Mouse (Mus musculus): Measurements from ENCODE around the gene Flrt1.
"Not testable (repeated sequence)": the region's sequence is repeated elsewhere in the genome, so short reads cannot be mapped to it uniquely, and the experiment has no call there.

Gene Flrt1

DNA sequence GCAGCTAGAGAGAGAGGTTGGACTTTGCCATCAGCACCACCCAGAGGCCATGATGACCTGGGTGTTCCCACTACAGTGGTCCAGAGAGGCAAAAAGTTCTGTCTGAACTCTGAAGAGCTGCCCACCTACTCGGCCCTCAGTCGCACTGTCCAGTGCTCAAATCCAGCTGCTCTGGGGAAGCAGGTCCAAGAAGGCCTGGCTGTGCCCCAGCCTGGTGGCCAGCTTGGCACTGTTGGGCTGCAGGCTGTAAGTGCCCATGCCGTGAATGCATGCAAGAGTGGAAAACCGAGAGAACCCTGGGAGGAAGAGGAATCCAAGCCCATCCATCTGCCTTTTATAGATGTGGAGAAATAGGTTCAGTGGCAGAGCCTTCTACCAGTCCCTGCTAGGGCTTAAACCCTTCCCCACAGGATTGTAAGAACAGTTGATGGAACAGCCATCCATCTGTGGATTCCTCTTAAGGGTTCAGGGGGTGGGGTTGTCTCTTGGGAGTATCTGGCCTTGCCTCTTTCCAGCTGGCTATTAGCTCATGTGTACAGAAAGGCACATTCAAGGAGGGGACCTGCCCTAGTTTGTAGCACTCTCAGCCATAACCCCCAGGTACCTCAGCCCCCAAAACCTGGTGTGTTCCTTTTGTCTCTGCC, 2.1 kb downstream of the Flrt1 start:
- DNase-seq (ENCODE audit: low read depth, low spot score): no peak

DNA sequence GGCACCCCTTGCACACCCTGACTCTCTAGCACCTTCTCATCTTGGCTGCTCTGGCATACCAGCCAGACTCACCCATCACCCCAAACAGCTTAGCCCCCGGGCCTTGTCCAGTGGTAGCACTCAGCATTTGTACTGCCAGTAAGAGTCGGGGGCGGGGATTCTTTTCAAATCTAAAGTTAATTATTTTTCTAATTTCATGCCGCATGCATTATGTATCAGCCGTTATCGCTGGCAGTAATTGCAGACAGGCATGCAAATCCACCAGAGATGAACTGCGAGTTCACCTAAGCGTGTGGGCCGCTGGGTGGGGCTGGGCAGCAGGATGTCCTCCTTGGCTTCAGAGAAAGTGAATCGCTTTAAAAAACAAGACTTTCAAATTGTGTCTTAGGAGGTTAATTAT, 3.5 kb downstream of the Flrt1 start:
- DNase-seq (ENCODE audit: low read depth, low spot score): no peak

DNA sequence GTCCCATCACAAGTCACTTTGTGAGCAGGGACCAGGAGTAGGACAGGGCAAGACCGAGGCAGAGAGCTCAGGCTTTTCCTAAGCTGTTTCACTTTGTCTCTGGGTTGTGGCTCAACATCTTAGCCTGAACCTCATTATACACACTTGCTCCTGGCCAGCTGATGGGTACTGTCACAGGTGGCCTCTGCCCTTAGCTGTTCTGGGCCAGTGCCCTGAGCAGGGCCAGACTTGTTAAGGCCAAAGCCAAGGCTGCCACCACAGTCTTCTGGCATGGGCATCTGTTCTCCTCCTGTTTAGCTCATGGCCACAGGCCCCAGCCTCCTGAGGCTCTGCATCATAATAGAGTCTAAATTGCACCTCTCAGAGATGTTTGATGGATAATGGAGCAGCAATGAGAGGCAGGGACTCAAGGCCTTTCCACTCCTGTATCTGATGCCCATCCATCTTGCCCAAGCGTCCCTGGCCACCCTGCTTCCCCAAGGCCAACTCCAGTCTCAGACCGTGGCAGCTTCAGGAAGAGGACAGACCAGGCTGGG, 5.8 kb downstream of the Flrt1 start:
- DNase-seq (ENCODE audit: low read depth, low spot score): no peak

DNA sequence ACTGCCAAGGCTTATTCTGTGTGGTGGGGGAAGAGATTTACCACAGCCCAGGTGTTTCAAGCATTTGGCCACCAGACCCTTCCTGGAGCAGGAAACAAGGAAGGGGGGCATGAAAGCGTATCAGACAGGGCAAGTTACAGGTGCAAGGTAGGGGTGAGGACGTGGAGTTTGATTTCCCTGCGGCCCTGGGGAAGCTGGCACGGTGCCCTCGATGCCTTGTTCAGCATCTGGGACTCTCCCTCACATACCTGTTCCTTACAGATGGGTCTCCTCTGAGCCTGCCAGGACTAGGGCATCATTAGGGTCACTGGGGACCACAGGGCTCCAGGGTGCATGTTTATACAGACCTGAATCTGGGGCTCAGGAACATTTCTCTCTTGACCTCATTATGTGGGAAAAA, 12.8 kb downstream of the Flrt1 start:
- no peak for DNase-seq (ENCODE audit: low read depth, low spot score)

DNA sequence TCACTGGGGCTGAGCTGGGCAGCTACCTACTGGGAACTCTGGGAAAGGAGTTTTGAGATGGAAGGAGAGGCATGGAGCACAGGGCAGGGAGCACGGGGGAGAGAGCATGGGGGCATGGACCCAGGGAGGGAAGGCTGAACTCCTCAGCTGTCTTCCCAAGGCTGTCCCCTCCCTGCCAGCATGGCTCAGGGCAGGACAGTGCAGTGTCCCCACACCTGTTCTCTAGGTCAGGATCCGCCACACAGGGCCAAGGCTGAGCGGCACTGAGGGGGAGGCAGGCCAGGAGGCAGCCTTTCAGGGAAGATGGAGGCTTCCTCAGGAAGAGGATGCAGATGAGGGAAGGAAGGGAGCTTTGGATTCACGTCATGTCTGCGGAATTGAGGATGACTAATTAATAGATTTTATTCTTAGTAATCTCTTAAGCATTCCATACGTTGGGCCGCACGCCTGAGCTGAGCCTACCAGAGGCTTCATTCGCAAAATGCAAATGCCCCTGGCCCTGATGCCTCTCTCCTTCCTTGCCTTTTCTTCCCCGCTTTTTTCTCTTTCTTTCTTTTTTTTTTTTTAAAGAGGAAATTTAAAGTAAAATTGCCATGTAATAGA, 14.0 kb downstream of the Flrt1 start:
- DNase-seq (ENCODE audit: low read depth, low spot score): no peak

DNA sequence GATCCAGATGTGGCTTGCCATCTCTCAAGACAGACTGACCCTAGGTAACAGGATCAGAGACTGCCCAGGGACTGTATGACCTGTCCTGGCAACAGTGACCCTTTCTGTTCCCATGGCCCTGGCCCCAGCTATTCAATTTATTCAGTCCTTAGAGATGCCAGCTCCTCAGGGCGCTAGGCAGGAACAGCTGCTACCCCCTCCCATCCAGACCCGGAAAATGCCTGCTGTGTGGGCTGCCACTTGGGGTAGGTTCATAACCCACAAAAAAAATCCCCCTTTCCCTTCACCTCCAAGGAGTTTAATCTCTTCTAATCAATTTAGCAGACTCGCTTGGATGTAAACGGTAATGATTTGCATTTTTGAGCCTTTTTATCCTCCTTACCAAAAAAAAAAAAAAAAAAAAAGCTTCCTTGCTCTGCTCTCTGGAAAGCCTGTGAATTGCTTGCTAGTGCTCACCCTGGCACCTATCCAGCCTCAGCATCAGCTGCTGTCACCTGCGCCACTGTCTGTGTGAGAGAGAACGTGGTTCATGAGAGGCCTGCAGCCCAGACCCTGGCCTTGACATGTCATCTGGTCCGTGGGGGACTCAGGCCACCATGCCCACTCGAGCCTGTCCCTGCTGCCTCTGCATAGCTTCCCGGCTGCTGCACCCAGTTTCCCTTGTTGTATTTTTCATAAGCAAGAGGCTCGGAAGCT, 15.0 kb downstream of the Flrt1 start:
- DNase-seq (ENCODE audit: low read depth, low spot score): no peak

DNA sequence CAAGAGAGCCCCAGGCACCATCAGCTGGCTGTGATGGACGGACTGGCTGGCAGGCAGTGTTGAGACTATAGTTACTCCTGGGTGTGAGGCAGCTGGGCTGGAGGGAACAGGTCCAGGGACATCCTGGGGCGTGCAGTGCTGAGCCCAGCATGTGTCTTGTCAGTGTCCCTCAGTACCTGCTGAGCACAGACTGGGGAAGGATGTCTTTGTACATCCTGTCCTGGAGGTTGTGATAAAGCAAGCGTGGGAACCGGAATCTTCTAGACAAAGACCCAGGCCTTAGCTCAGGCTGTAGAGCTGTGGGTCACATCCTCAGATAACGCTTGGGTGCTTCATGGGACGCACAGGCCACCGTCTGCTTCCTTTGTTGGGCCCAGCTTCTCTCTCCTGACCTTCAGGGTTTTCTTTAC, 15.7 kb downstream of the Flrt1 start:
- DNase-seq (ENCODE audit: low read depth, low spot score): no peak

DNA sequence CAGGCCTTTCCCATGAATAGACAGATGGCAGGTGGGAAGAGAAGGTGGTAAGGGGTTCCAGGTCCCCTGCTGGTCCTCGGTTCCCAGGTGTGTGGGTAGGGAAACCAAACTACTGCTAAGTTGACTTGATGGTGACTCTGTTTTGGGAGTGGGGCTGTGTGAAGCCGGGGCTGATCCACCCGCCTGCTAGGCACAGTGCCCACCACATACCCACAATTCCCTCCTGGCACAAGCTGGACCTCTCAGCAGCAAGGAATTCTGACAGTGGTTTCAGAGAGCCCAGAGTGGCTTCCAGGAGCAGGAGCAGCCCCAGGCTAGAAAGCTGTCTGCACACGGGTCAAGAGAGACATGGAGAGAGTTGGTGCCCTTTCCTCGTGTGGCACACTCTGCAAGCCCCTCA, 16.5 kb downstream of the Flrt1 start:
- DNase-seq (ENCODE audit: low read depth, low spot score): no peak

DNA sequence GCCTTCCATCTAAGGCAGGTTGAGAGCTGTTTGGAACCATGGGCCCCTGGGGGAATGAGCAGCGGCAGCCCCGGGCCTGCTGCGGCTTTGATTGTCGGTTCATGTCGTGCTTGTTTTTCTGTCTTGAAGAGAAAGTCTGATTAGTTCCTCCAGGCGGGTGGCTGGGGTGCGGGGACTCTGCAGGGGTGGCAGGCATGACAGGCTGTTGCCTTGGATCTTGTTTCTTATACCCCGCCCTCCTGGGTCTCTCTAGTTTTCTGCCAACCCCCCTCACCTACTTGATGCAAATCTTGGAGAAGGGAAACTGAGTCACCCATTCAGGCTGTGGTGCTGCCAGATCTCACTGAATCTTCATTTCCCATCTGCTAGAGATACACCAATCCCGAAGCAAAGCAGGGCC, 17.0 kb downstream of the Flrt1 start:
- DNase-seq (ENCODE audit: low read depth, low spot score): no peak

DNA sequence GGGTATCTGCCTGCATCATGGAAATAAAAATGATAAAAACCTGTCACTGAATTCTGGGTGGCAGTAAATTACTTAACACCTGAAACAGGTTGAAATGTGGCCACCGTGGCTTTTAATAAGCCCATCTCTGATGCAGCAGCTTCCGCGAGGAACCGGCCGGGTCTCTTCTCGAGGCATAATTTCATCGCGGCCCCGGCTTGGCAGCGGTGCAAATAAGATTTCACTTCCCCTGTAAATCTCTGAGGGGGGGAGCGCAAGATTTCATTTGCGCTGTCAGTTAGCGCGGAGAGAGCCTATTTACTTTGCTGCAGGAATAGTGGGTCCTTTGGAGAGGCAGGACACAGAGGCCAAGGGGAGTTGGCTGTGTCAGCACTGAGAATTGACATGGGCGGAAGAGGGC, 20.8 kb downstream of the Flrt1 start:
- no peak for DNase-seq (ENCODE audit: low read depth, low spot score)

DNA sequence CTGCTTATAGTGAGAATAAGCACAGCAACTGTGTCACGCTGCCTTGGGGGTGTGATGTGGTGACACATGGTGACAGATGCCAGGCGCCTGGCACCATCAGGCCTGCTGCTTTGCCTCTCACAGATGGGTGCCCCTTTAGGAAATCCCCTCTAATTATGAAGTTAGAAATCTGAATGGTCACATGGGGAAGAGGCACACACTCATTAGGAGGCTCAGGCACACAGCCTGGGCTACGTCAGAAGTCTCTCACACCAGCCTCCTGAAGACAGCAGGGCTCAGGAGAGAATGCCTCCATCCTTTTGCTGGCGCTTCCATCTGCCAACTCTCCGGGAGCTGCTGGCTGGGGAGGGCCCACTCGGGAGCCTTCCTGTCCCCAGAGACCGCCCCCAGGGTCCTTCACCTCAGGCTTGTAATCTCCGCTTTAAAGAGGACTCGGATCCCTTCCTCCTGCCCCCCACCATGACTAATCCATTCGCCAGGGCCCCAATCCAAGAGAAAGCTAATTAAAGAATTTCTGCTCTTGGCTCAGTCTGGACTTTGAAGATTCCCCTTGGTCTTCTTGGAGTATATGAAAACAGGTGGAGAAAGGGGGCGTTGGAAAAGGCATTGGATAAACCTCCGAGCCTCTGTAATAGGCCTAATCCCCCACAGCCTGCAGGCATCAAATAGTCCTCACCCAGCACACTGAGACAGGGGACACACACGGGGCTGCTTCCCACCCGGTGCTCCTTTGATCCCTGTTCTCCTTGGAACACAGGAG, 22.3 kb downstream of the Flrt1 start:
- DNase-seq (ENCODE audit: low read depth, low spot score): no peak

DNA sequence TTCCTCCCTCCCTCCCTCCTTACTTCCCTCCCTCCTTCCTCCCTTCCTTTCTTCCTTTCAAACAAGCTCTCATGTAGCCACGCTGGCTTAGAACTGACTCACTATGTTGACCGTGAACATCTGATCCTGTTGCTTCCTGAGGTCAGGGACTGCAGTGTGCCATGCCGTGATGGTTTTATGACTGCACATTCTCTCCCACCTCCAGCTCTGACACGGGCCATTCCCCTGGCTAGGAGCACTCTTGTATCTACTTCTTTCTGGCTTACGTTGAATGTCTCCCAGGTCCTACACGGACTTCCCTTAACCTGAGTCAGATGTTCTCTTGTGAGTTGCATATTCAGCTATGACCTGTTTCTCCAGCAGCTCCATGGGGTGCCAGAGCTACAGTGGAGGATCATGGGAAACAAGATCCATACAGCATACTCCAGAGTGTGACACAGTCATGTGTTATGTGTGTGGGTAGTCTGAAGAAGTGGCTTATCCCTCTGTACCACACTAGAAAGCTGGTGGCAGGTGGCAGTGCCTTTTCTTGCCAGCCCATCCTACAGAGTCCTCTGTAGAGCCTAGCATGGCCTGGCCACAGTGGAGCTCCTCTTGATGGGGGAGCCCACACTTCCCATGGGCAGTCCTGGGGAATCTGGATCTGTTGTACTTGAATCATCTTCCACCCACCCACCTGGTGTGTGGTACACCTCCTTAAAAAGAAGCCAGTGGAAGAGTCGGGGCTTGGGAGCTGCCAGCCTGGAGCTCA, 23.8 kb downstream of the Flrt1 start:
- DNase-seq (ENCODE audit: low read depth, low spot score): no peak

DNA sequence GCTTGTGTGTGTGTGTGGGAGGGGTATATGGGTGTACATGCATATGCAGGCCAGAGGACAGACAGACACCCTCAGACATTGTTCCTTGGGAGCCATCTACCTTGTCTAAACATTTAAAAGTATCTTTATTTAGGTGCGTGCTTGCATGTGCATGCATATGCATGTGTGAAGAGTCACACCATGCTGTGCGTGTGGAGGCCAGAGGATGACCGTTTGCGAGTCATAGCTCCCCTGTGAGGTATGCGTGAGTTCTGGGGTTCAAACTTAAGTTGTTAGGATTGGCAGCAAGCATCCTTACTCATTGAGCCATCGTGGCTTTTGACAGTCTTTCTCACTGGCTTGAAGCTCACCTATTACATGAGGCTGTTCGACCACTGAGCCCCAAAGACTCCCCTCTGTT, 27.3 kb downstream of the Flrt1 start:
- no peak for DNase-seq (ENCODE audit: low read depth, low spot score)

DNA sequence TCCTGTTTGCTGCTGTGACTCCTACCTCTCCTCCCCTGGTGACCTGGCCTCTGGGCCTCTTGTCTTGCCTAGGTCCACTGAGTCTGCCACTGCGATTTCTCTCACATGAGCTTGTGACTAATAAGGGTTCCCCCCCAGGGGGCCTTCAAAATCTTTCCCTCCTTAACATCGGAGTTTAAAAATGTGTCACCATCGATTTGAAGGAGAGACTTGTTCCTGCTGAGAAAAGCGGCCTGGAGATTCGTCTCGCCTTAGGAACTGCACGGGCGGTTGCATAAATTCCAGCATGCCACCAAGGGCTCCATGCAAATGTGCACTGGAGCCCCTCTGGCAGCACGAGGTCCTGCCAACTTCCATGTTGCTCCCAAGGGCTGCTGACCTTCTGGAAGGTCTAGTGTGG, 27.9 kb downstream of the Flrt1 start:
- DNase-seq (ENCODE audit: low read depth, low spot score): no peak

DNA sequence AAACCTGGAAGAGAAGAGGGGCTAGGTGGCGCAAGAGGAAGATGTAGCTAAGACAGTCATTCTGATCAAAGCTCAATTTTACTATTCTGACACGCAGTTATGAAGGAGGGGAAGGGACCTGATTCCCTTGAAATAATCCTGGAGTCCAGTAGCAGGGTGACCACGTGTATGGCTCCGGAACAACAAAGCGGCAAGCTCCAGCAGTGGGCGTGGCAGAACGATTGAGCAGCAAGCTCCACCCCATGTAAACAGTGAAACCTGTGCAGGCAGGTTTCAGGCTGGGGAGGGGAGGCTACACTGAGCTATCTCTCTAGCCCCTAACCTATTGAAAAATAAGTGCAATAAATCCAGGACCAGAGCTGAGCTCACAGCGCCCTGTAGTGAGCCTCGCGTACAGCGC, 30.2 kb downstream of the Flrt1 start:
- DNase-seq (ENCODE audit: low read depth, low spot score): not testable (repeated sequence)

DNA sequence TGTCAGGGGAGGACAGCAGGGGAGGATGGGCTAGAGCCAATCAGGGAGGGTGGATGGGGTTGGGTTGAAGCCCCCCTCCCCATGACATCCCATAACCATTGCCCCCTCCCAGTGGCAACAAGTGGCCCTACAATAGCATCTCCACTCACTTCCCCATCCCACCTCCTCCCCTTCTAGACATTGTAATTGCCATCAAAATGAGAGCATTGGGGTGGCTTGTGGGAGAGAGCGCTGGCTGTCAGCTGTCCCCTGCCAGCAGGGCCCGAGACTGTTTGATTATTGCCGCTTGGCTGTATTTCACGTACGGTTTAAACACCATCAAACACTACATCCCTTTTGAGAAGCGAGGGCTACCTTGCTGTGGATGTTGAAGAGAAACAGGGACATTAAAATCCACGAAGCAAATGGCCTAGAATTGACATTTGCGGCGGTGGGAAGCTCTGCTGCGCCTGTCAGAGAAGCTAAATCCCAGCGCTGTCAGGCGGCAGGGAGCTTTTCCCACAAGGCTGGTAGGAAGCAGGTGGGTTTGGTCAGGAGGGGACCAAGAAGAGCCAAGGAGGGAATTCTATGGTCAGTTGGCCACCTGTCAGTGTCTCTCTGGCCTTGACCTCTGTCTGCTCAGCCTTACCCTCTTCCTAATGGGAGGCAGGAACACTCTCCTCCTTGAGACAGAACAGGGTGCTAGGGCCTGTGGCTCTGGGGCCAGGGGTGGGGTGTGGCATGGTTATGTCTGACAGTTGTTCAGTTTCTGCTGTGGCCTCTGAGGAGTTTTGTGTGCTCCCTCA, 31.3 kb downstream of the Flrt1 start:
- no peak for DNase-seq (ENCODE audit: low read depth, low spot score)

DNA sequence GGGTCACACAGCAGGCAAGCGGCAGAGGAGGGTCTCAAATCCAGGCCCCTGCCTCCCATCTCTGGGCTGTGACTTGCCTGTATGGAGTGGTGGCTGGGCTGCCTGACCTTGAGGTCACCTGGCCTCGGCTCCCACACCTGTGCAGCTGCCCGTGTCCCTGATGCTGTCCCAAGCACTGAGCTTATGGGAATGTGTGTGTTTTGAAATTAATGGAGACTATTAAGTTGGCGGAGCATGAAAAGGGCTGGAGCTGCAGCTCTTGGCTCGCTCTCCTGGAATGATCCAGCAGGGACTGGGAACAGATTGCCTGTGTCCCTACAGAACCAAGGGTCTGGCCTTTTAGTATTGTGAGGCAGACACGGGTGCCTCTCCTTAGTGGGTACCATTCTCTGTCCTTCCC, 33.3 kb downstream of the Flrt1 start:
- DNase-seq (ENCODE audit: low read depth, low spot score): no peak

DNA sequence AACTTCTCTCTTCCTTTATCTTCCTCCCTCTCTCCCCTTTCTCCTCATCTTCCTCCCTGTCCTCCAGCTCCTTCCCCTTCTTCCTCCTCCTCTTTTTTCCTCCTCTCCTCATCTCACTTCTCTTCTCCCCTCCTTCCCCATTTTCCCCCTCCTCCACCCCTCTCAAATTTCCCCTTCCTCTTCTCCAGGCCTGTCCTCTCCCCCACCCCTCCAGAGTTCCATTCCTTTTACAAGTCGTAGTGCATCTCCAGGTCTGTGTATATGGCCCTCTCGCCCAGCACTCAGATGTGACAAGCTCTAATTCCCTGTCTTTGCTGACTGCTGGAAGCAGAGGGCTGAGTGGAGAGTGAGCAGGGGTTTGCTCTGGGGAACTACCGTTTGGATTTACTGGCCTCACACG, 34.8 kb downstream of the Flrt1 start:
- DNase-seq (ENCODE audit: low read depth, low spot score): no peak

DNA sequence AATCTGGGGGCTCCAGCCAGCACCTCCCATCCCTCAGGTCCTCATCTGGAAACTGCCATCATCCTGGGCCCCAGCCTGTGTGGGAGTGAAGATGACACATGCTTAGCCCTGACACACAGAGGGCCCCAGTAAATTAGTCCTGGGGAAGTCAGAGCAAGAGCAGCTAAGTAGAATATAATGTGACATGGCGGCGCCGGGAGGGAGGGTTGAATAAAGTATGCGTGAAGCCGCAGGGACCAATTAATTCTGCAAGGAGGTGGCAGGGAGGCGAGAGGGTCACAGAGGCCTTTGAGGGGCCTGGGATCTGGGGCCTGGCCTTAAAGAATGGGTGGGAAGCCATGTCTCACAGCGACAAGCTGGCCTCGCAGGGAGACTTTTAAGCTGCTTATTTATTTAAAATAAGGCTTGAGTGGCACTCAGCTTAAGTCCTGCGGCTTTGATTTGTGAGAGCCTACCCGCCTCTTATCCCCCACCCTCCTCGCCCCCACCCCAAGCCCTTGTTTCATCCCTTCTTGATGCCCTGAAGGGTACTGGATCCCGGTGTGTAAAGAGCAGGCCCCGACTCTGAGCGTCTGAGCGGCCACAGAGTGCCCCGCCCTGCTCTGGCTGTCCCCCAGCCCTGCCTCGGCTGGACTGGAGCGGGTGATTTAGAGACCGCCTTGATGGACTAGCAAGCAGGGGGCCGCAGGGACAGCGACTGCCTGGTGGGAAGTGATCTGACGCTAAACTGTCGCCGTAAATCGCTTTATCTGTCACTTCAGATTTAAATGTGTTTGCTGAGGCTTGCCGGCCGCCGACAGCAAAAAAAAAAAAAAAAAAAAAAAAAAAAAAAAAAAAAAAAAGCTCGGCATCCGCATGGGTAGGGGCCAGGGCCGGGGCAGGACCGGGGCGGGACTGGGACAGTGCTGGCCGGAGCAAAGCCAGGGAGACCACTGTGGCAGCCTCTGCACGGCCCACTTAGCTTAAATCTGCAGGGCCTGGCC, 35.5 kb downstream of the Flrt1 start:
- no peak for DNase-seq (ENCODE audit: low read depth, low spot score)

All from CD4-positive, CD25-positive, alpha-beta regulatory T cell, adult 2 months (primary cell).